Mouse (Mus musculus): ENCODE data around the gene Agt. TPM values are rescaled to one million over a fixed set of nuclear protein-coding genes. Genes with fewer than 3 reads are reported as not detected.

Agt gene
- 0.19 and 0.23 TPM in 2 replicates for polyA plus RNA-seq (2015; fragmentation: Nextera tagmentation; extraction: Ambion mirVana)

DNA sequence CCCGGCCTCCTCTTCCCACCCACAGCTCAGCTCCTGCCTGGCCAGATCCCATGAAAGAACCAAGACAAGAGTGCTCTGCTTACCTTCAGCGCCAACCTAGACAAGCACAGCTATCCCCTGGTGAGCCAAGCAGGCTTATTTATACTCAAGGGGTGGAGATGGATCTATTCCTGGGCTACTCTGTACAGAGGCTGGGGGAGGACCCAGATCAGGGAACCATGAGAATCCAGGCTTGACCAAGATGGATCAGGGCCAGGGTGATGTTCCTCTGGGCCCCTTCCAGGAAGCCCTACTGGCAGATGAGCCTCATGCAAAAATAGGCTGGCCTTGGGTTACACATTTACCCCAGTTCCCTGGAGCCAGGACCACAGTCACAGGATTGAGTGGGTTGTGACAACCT is at the start of gene Agt:
Gene Agt, minus strand, starts transcription at position 114 of the 400 bp plus-strand sequence.
- Histone ChIP-seq H3K36me3 (no peaks in the 10 kb centered on the region), H3K4me1 (no peaks in the 10 kb centered on the region), H3K9ac (replicated peaks) (no peak within 1 kb of the TSS), H3K27ac (replicated peaks) (no peak within 1 kb of the TSS), H3K4me3 (no peak within 1 kb of the TSS), H3K4me2 (replicated peaks) (no peak within 1 kb of the TSS), H3K27me3 (no peaks in the 10 kb centered on the region), H3K9me3 (no peaks in the 10 kb centered on the region)
- ATAC-seq (replicated peaks): no peak
- 79% methylated on average over 2 of the region's 2 CpGs for WGBS

DNA sequence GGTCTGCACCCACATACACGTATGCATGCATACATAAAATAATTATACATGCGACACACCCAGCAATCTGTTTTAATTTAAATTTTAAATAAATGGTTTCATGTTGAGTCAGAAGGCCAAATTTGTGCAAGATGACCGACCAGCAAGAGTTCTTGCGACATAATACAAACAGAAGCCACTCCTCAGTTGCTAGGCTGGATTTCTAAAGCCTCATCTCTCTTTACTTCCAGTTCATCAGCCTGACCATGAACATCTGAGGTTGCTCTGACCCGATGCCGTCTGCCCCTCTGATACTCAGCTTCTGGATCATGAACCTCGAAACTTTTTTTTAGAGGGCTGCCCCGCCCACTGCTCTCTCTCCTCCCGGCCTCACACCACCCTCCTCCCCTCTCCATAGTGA is 48.7 kb upstream of the Agt start:
- ATAC-seq (replicated peaks): no peak
- Histone ChIP-seq H3K27ac (replicated peaks) (no peak overlapping the region), H3K36me3 (no peaks in the 10 kb centered on the region), H3K27me3 (no peaks in the 10 kb centered on the region), H3K9ac (replicated peaks) (no peak overlapping the region), H3K4me1 (peaks cover 24% of the 10 kb centered on the region), H3K4me3 (no peak overlapping the region), H3K4me2 (replicated peaks) (no peak overlapping the region), H3K9me3 (no peaks in the 10 kb centered on the region)
- 62% methylated on average over 9 of the region's 9 CpGs for WGBS

DNA sequence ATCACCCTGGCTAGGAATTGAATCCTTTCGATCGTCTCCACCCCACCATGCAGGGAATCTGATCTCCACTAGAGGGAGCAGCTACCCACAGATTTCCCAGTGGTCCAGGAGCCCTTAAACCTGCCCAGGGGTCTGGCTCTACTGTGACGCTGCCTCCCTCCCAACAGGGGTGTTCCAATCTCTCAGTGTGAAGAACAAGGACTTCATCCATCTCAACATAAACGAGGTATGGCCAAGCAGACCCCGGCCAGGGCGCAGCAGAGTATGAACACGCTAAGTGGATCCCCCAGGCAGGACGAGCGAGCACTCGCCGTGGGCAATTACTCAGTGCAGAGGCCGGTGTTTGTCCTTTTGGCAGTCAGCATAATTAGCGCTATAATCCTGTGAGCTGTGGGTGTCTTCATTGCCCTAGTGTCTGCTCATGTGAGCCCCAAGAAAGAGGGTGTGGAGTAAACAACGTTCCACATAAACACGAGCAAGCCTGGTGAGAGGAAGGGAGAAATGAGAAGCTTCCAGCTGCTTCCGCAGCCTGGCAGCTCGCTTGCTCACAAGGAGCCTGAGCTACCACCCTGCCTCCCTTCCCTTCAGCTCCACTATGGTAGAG is 47.9 kb upstream of the Agt start:
- Histone ChIP-seq H3K4me1 (peaks cover 24% of the 10 kb centered on the region), H3K4me3 (peak overlapping the region; percentile 44), H3K27ac (replicated peaks) (peak overlapping the region; percentile 24; the same call in 1 of the 2 replicates), H3K9ac (replicated peaks) (peak overlapping the region; percentile 53), H3K9me3 (no peaks in the 10 kb centered on the region), H3K4me2 (replicated peaks) (peak overlapping the region; percentile 74), H3K36me3 (no peaks in the 10 kb centered on the region), H3K27me3 (no peaks in the 10 kb centered on the region)
- WGBS: 5% methylated on average over 17 of the region's 17 CpGs
- ATAC-seq (replicated peaks): peak; percentile 74

DNA sequence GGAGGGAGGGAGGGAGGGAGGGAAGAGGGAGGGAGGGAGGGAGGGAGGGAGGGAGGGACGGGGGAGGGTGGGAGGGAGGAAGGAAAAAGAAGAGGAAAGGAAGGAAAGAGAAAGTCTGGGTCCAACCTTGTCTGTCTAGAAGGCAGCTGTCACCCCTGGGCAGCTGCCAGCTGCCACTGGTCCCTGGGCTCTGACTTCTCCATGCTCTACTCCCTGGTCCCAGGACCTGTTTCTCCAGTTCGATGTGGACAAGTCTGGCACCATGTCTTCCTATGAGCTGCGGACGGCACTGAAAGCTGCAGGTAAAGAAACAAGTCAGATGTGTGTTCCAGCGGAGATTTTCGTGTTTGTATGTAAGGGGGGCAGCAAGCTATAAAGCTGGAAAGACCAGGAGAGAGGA is 44.8 kb upstream of the Agt start:
- 80% methylated on average over 5 of the region's 6 CpGs for WGBS
- Histone ChIP-seq H3K4me2 (replicated peaks) (no peak overlapping the region), H3K4me3 (no peak overlapping the region), H3K27ac (replicated peaks) (no peak overlapping the region), H3K9me3 (no peaks in the 10 kb centered on the region), H3K9ac (replicated peaks) (no peak overlapping the region), H3K4me1 (peaks cover 8% of the 10 kb centered on the region; the same call in 1 of the 2 replicates), H3K36me3 (no peaks in the 10 kb centered on the region), H3K27me3 (no peaks in the 10 kb centered on the region)
- no peak for ATAC-seq (replicated peaks)

DNA sequence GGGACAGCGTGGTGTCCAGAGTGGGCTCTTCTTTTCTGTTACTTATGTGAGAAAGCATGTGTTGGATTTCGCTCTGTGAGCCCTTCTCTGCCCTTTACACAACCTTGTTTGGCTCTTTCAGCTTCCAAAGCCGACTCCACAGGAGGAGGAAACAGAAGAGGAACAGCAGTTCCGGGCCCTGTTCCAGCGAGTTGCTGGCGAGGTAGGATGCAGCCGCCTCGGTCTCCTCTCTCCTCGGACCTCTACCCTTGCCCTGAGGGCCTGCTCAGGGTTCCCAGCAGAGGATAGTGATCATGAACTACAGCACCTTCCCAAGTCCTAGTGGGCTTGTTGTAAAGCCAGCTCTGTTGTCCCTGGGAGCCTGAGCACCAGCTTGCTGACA is 39.5 kb upstream of the Agt start:
- WGBS: 77% methylated on average over 9 of the region's 9 CpGs
- Histone ChIP-seq H3K9me3 (no peaks in the 10 kb centered on the region), H3K36me3 (no peaks in the 10 kb centered on the region), H3K4me3 (no peak overlapping the region), H3K4me1 (no peaks in the 10 kb centered on the region), H3K9ac (replicated peaks) (no peak overlapping the region), H3K27ac (replicated peaks) (no peak overlapping the region), H3K4me2 (replicated peaks) (no peak overlapping the region), H3K27me3 (no peaks in the 10 kb centered on the region)
- no peak for ATAC-seq (replicated peaks)

DNA sequence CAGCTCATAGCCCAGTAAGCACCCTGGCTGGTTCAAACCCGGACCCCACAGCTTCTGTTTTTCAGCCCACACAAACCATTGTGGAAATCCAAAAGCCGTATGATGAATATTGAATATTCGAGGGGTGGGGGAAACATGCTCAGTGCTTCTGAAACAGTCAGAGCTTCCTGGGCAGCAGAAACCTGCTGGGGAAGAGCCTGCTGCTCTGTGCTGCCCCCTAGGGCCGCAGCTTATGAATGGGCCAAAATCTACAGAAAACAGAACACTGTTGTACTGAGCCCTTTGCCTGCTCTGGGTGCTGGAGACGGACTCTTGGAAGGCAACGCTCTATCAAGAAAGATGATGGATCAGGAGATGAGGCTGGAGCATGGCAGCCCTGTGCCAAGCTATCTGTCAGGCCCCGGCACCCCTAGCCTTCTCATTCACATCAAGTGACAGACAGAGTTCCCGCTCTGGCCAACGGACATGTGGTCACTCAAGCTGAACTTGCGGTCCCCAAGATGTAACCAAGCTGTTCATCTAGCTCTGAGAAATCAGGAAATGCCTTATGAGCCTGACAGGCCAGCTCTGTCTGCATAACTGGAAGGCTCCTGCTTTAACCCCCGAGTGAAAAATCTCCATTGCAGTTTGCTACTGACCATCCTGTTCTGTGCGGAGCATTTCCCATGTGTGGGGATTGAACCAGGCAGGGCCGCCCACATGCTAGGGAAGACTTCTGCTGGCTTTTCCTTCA is 38.9 kb upstream of the Agt start:
- no peak overlapping the region for H3K27ac ChIP-seq (replicated peaks)
- no peak overlapping the region for H3K4me2 ChIP-seq (replicated peaks)
- H3K9ac ChIP-seq (replicated peaks): no peak overlapping the region
- H3K9me3 ChIP-seq: no peaks in the 10 kb centered on the region
- WGBS: 75% methylated on average over 13 of the region's 13 CpGs
- H3K4me1 ChIP-seq: no peaks in the 10 kb centered on the region
- ATAC-seq (replicated peaks): no peak
- H3K4me3 ChIP-seq: no peak overlapping the region
- H3K27me3 ChIP-seq: no peaks in the 10 kb centered on the region
- H3K36me3 ChIP-seq: no peaks in the 10 kb centered on the region

DNA sequence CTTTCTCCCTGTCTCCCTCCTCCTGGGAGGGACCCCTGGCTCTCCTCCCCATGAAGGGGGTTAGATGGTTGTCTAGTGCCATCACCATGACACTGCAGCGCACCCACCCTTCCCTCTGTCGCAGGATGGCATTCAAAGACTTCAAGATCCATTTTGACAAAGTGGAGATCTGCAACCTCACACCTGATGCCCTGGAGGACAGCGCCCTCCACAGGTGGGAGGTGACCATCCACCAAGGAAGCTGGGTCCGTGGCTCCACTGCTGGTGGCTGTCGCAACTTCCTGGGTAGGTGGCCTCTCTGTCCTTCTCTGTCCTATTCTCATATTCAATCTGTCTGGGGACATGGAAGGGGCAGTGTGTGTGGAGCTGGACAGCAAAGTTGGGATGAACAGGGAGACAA is 34.6 kb upstream of the Agt start:
- Histone ChIP-seq H3K4me1 (no peaks in the 10 kb centered on the region), H3K27ac (replicated peaks) (no peak overlapping the region), H3K4me3 (no peak overlapping the region), H3K36me3 (no peaks in the 10 kb centered on the region), H3K9ac (replicated peaks) (no peak overlapping the region), H3K9me3 (no peaks in the 10 kb centered on the region), H3K27me3 (no peaks in the 10 kb centered on the region), H3K4me2 (replicated peaks) (no peak overlapping the region)
- no peak for ATAC-seq (replicated peaks)
- 73% methylated on average over 5 of the region's 5 CpGs for WGBS

DNA sequence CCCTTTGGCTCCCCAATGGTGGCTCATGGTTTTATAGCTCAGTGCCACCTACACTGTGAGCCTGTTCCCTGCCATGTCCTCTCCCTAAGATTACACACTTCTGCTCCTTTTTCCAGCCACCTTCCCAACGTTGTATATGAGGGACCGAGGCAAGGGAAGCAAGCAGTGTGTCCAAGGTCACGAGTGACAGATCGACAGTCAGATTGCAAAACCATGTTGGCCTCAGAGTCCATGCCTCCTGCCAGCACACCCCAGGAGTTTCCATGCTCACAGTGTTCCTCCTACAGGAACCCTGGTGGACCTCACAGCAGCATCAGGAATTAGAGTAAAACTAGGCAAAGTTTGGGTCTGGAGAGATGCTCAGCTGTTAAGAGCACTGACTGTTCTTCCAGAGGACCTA is 19.9 kb upstream of the Agt start:
- 84% methylated on average over 4 of the region's 4 CpGs for WGBS
- H3K27ac ChIP-seq (replicated peaks): no peak overlapping the region
- H3K4me1 ChIP-seq: no peaks in the 10 kb centered on the region
- H3K4me3 ChIP-seq: no peak overlapping the region
- H3K9ac ChIP-seq (replicated peaks): no peak overlapping the region
- no peaks in the 10 kb centered on the region for H3K36me3 ChIP-seq
- H3K27me3 ChIP-seq: no peaks in the 10 kb centered on the region
- no peaks in the 10 kb centered on the region for H3K9me3 ChIP-seq
- no peak overlapping the region for H3K4me2 ChIP-seq (replicated peaks)
- no peak for ATAC-seq (replicated peaks)

DNA sequence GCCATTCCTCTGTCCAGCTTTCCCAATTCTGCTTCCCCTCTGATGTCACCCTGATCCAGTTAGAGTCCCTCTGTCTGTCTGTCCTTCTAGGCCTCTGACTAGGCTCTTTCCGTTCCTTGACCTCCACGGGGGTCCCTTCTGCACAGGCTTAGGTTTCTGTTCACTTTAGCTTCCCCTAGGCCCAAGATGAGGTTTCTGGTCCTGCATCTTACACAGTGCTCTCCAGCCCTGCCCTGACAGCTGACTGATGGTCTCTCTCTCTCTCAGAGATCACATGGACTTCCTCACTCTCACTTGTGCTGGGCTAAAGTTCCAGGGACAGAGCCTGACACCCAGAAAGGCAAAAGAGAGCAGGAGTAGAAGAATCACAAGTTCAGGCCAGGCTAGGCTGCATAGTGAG is 17.1 kb upstream of the Agt start:
- H3K36me3 ChIP-seq: no peaks in the 10 kb centered on the region
- ATAC-seq (replicated peaks): no peak
- no peaks in the 10 kb centered on the region for H3K9me3 ChIP-seq
- H3K4me3 ChIP-seq: no peak overlapping the region
- 86% methylated on average over 2 of the region's 2 CpGs for WGBS
- H3K4me1 ChIP-seq: no peaks in the 10 kb centered on the region
- H3K4me2 ChIP-seq (replicated peaks): no peak overlapping the region
- H3K27ac ChIP-seq (replicated peaks): no peak overlapping the region
- no peaks in the 10 kb centered on the region for H3K27me3 ChIP-seq
- no peak overlapping the region for H3K9ac ChIP-seq (replicated peaks)

DNA sequence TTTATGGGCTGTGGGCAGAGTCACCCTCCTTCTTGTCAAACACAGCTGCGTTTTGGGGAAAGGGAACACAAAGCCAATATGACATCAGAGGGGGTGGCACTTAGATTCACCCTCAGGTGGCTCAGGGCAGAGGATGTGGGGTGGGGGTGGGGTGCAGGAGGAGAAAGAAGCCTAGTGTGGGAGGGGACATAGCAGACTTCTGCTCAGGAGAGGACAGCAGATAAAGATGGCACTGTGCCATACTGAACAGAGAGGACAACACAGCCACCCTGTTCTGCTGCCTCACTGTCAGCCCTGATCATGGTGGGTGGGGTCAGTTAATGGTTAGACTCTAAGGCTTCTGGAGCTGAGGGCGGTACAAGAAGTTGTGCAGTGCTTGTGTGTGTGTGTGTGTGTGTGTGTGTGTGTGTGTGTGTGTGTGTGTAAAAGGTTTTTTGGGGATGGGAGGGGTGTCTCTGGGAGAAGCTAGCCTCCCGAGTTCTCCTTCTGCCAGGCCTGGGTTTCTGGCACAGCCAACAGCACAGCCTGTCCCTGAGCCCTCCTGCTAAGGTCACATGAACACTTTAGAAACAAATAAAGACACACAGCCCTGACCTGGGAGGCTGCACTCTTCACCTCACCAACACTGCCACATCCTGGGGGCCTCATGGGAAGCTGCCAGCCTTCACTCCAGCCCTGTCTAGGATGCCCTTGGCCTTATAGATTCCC is 16.4 kb upstream of the Agt start:
- Histone ChIP-seq H3K36me3 (no peaks in the 10 kb centered on the region), H3K4me3 (no peak overlapping the region), H3K27me3 (no peaks in the 10 kb centered on the region), H3K9ac (replicated peaks) (no peak overlapping the region), H3K9me3 (no peaks in the 10 kb centered on the region), H3K4me1 (no peaks in the 10 kb centered on the region), H3K4me2 (replicated peaks) (no peak overlapping the region), H3K27ac (replicated peaks) (no peak overlapping the region)
- no peak for ATAC-seq (replicated peaks)
- WGBS: 57% methylated on average over 3 of the region's 3 CpGs

DNA sequence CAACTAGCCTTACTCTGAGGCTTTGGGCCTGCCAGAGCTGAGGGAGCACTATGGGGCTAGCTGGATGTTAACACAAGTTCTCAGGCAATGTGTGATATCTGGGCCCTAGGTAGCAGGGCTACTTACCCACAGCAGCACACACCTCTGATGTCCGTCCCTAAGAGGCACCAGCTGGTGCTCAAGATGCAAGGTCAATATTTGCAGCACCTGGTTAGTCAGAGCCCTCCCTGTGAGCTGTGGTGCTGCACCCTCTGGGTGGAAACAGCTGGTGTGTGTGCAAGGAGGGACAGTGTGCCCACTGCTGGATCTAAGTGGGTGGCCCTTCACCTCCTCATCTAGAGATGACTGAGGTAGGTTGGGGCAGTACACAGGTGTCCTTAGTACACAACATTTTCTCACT is 7.2 kb upstream of the Agt start:
- 79% methylated on average over 1 of the region's 1 CpGs for WGBS
- Histone ChIP-seq H3K27ac (replicated peaks) (no peak overlapping the region), H3K9me3 (no peaks in the 10 kb centered on the region), H3K4me3 (no peak overlapping the region), H3K36me3 (no peaks in the 10 kb centered on the region), H3K27me3 (no peaks in the 10 kb centered on the region), H3K4me2 (replicated peaks) (no peak overlapping the region), H3K4me1 (no peaks in the 10 kb centered on the region), H3K9ac (replicated peaks) (no peak overlapping the region)
- no peak for ATAC-seq (replicated peaks)

DNA sequence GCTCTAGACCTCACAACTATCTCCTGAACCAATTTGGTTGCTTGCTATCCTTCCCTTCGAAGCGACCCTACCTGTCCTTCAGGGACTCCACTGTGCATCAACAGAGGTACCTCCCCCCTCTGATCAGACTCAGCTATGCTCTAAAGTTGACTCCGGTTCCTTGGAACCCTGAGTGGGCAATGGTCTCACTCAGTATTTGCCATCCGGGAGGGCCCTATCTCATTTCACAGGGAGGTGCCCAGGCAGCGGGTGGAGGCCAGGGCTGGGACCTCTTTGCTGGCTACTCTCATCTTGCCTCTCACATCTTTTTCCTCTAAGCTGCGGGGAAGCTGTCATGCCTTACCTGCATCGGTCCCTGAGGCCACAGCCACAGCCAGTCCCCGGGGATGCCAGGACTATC is 6.3 kb upstream of the Agt start, which contains the start of gene Capn9:
Gene Capn9, plus strand, starts transcription at position 301 of the 400 bp plus-strand sequence.
- Histone ChIP-seq H3K4me3 (no peak within 1 kb of the TSS), H3K36me3 (no peaks in the 10 kb centered on the region), H3K4me1 (no peaks in the 10 kb centered on the region), H3K27me3 (no peaks in the 10 kb centered on the region), H3K4me2 (replicated peaks) (no peak within 1 kb of the TSS), H3K9ac (replicated peaks) (no peak within 1 kb of the TSS), H3K27ac (replicated peaks) (no peak within 1 kb of the TSS), H3K9me3 (no peaks in the 10 kb centered on the region)
- no peak for ATAC-seq (replicated peaks)
- WGBS: 91% methylated on average over 8 of the region's 8 CpGs

Data from forebrain, embryonic 15.5 days (tissue).